Mouse (Mus musculus) olfactory bulb, adult 2 months (tissue): ENCODE measurements around the gene Tmem86a. TPM values are rescaled to one million over a fixed set of nuclear protein-coding genes. Genes with fewer than 3 reads are reported as not detected.

Source experiments
- H3K27ac ChIP-seq: fragments of 200-500 bp; 2 replicates; pipeline ENCODE4 v1.5.1; 2012; ENCODE audit warnings: low read depth, low read length; ENCODE audit not compliant: insufficient read depth
- H3K4me1 ChIP-seq: fragments of 200-500 bp; 2 replicates; pipeline ENCODE4 v1.6.1; 2012; ENCODE audit warnings: low read length; ENCODE audit not compliant: control insufficient read depth, insufficient read depth
- H3K4me3 ChIP-seq: fragments of 200-500 bp; 2 replicates; pipeline ENCODE4 v1.5.1; 2012; ENCODE audit warnings: mild to moderate bottlenecking, low read depth, low read length, moderate library complexity; ENCODE audit not compliant: insufficient read depth
- CTCF ChIP-seq: fragments of 200-500 bp; IDR thresholded peaks from 2 replicates; pipeline ENCODE4 v1.5.1; 2012; ENCODE audit warnings: low read depth, mild to moderate bottlenecking, low read length, moderate library complexity; ENCODE audit not compliant: insufficient read depth
- POLR2A ChIP-seq: fragments of 200-500 bp; IDR thresholded peaks from 2 replicates; pipeline ENCODE4 v1.6.1; 2012; ENCODE audit warnings: mild to moderate bottlenecking, low read depth, low read length, moderate library complexity; ENCODE audit not compliant: insufficient read depth
- WGBS: fragments of 180-500 bp; shearing (Covaris S2); methylation state at CpG from one replicate; pipeline ENCODE4 v1.1.7; 2018; 5-methylcytosine and 5-hydroxymethylcytosine counted together
- polyA plus RNA-seq: library from polyadenylated mRNA; stranded (reverse); fragments of >200 nt; gene quantifications from 2 replicates; pipeline ENCODE4 v1.2.4, GENCODE M21; 2012; ENCODE audit warnings: low replicate concordance; ENCODE audit not compliant: missing spikeins, insufficient read depth, insufficient read length

Tmem86a gene
- polyA plus RNA-seq, 1 experiment = not detected

GRCm38 (mm10) chr7:47059339-47059738 lies 8.9 kb downstream of the Tmem86a start:
- 87% methylated on average over 7 of the region's 7 CpGs for WGBS
- H3K4me1 ChIP-seq = peaks cover 5% of the 10 kb centered on the region; the same call in 1 of the 2 replicates
- H3K27ac ChIP-seq = no peak overlapping the region
- H3K4me3 ChIP-seq = no peak overlapping the region
- no peak for TF ChIP-seq POLR2A

GRCm38 (mm10) chr7:47061560-47061959 lies 11.2 kb downstream of the Tmem86a start:
- H3K27ac ChIP-seq = no peak overlapping the region
- TF ChIP-seq CTCF = no peak
- TF ChIP-seq POLR2A = no peak
- no peaks in the 10 kb centered on the region; the same call in 1 of the 2 replicates for H3K4me1 ChIP-seq
- H3K4me3 ChIP-seq = no peak overlapping the region
- WGBS = 65% methylated on average over 5 of the region's 5 CpGs

GRCm38 (mm10) chr7:47066942-47067341 lies 16.5 kb downstream of the Tmem86a start:
- WGBS = 86% methylated on average over 3 of the region's 3 CpGs
- no peak overlapping the region for H3K27ac ChIP-seq

GRCm38 (mm10) chr7:47067879-47068278 lies 17.5 kb downstream of the Tmem86a start:
- no peak for TF ChIP-seq CTCF
- TF ChIP-seq POLR2A = no peak
- 88% methylated on average over 5 of the region's 5 CpGs for WGBS
- no peak overlapping the region for H3K27ac ChIP-seq
- no peaks in the 10 kb centered on the region for H3K4me1 ChIP-seq
- no peak overlapping the region for H3K4me3 ChIP-seq

More at GRCm38 (mm10) chr7:47066942-47067341, 16.5 kb downstream of the Tmem86a start:
- Histone ChIP-seq H3K4me3 (no peak overlapping the region), H3K4me1 (no peaks in the 10 kb centered on the region)
- TF ChIP-seq CTCF = no peak
- TF ChIP-seq POLR2A = no peak

GRCm38 (mm10) chr7:47072551-47072950 lies 22.1 kb downstream of the Tmem86a start:
- no peak overlapping the region for H3K27ac ChIP-seq
- WGBS = 80% methylated on average over 5 of the region's 5 CpGs
- no peaks in the 10 kb centered on the region for H3K4me1 ChIP-seq
- no peak overlapping the region for H3K4me3 ChIP-seq
- TF ChIP-seq POLR2A (no peak), CTCF (no peak)

GRCm38 (mm10) chr7:47073536-47074521 lies 23.4 kb downstream of the Tmem86a start:
- H3K4me3 ChIP-seq = no peak overlapping the region
- H3K4me1 ChIP-seq = no peaks in the 10 kb centered on the region
- H3K27ac ChIP-seq = no peak overlapping the region
- no peak for TF ChIP-seq CTCF
- no peak for TF ChIP-seq POLR2A
- WGBS = 61% methylated on average over 18 of the region's 18 CpGs

GRCm38 (mm10) chr7:47076193-47076592 lies 25.8 kb downstream of the Tmem86a start:
- Histone ChIP-seq H3K27ac (no peak overlapping the region), H3K4me3 (no peak overlapping the region), H3K4me1 (no peaks in the 10 kb centered on the region)
- whole genome bisulfite sequencing = 94% methylated on average over 6 of the region's 6 CpGs
- no peak for TF ChIP-seq POLR2A
- TF ChIP-seq CTCF = no peak

GRCm38 (mm10) chr7:47076729-47077128 lies 26.3 kb downstream of the Tmem86a start:
- no peak overlapping the region for H3K4me3 ChIP-seq
- H3K4me1 ChIP-seq = no peaks in the 10 kb centered on the region
- TF ChIP-seq POLR2A = no peak
- no peak for TF ChIP-seq CTCF
- H3K27ac ChIP-seq = no peak overlapping the region
- 83% methylated on average over 3 of the region's 3 CpGs for WGBS

- Histone ChIP-seq H3K27ac (no peak overlapping the region), H3K4me1 (peaks cover under 1% of the 10 kb centered on the region; the same call in 1 of the 2 replicates), H3K4me3 (no peak overlapping the region)
- 66% methylated on average over 8 of the region's 8 CpGs for WGBS
- no peak for TF ChIP-seq POLR2A
- TF ChIP-seq CTCF = no peak
These were observed 27.1 kb downstream of the Tmem86a start for GRCm38 (mm10) chr7:47077451-47077850.

GRCm38 (mm10) chr7:47080868-47081267 lies 30.5 kb downstream of the Tmem86a start:
- TF ChIP-seq CTCF = no peak
- TF ChIP-seq POLR2A = no peak

More at GRCm38 (mm10) chr7:47080868-47081267, 30.5 kb downstream of the Tmem86a start:
- Histone ChIP-seq H3K4me1 (peaks cover 5% of the 10 kb centered on the region; the same call in 1 of the 2 replicates), H3K27ac (no peak overlapping the region), H3K4me3 (no peak overlapping the region)
- WGBS = 69% methylated on average over 3 of the region's 3 CpGs
